Mouse (Mus musculus) ES-E14 (cell line): Measurements from ENCODE around the gene Gpx3.

Experiments
- HCFC1 ChIP-seq: IDR thresholded peaks from 2 replicates; pipeline ENCODE4 v1.6.1; 2012; ENCODE audit warnings: low read length, inconsistent platforms, borderline replicate concordance; ENCODE audit not compliant: insufficient read depth
- MAFK ChIP-seq: IDR thresholded peaks from 2 replicates; pipeline ENCODE4 v1.6.1; 2014; ENCODE audit warnings: mild to moderate bottlenecking, low read depth, low read length, inconsistent platforms; ENCODE audit not compliant: insufficient read depth
- ZC3H11A ChIP-seq: IDR thresholded peaks from 2 replicates; pipeline ENCODE4 v1.6.1; 2012; ENCODE audit warnings: low read depth, mild to moderate bottlenecking, inconsistent platforms, low read length, borderline replicate concordance
- ZNF384 ChIP-seq: IDR thresholded peaks from 2 replicates; pipeline ENCODE4 v1.6.1; 2012; ENCODE audit warnings: low read depth, low read length, inconsistent platforms

GRCm38 (mm10) chr11:54907259-54907658, 5.0 kb downstream of the Gpx3 start:
- no peak for TF ChIP-seq HCFC1
- TF ChIP-seq ZNF384 = no peak
- no peak for TF ChIP-seq ZC3H11A
- TF ChIP-seq MAFK = no peak
